Mouse (Mus musculus) heart, embryonic 15.5 days (tissue): ENCODE measurements around the gene Inip. TPM values are rescaled to one million over a fixed set of nuclear protein-coding genes. Genes with fewer than 3 reads are reported as not detected.

Experiments used
- ATAC-seq: fragments of 200-750 bp; cut with Nextera tagmentation; replicated peaks from 2 replicates; pipeline ENCODE4 v1.8.0; 2017; ENCODE audit warnings: low read depth, moderate TSS enrichment; ENCODE audit not compliant: insufficient number of reproducible peaks, insufficient read depth, low FRiP score
- H3K27ac ChIP-seq: fragments of 300-500 bp; sonication (generic); 2 replicates; pipeline ENCODE4 v1.5.1; 2015; ENCODE audit warnings: mild to moderate bottlenecking, inconsistent platforms
- H3K27me3 ChIP-seq: fragments of 300-500 bp; sonication (generic); 2 replicates; pipeline ENCODE4 v1.6.1; 2015; ENCODE audit warnings: inconsistent platforms
- H3K36me3 ChIP-seq: fragments of 300-500 bp; sonication (generic); 2 replicates; pipeline ENCODE4 v1.6.1; 2015; ENCODE audit warnings: mild to moderate bottlenecking, inconsistent platforms
- H3K4me1 ChIP-seq: fragments of 300-500 bp; sonication (generic); replicated peaks from 2 replicates; pipeline ENCODE4 v1.6.1; 2015; ENCODE audit warnings: inconsistent platforms
- H3K4me2 ChIP-seq: fragments of 300-500 bp; sonication (generic); 2 replicates; pipeline ENCODE4 v1.6.1; 2015; ENCODE audit warnings: inconsistent platforms, mild to moderate bottlenecking, moderate library complexity
- H3K4me3 ChIP-seq: fragments of 300-500 bp; sonication (generic); 2 replicates; pipeline ENCODE4 v1.5.1; 2015; ENCODE audit warnings: mild to moderate bottlenecking, inconsistent platforms
- H3K9ac ChIP-seq: fragments of 300-500 bp; sonication (generic); 2 replicates; pipeline ENCODE4 v1.6.1; 2015; ENCODE audit warnings: mild to moderate bottlenecking, inconsistent platforms
- H3K9me3 ChIP-seq: fragments of 300-500 bp; sonication (generic); replicated peaks from 2 replicates; pipeline ENCODE4 v1.6.1; 2016; ENCODE audit warnings: inconsistent platforms
- WGBS: fragments of 180-500 bp; shearing (Covaris S2); methylation state at CpG from one replicate; pipeline ENCODE4 v1.1.7; 2015; ENCODE audit warnings: mixed read lengths; 5-methylcytosine and 5-hydroxymethylcytosine counted together
- polyA plus RNA-seq: library from polyadenylated mRNA; unstranded; fragments of >200 nt; fragmentation: Nextera tagmentation; extraction: Ambion mirVana; gene quantifications from 2 replicates; pipeline ENCODE4 v1.2.1, GENCODE M21; 2015

The Inip gene
- polyA plus RNA-seq, 1 experiment from 2014 or later: 35.4 TPM

- Histone ChIP-seq H3K4me2 (no peak overlapping the region), H3K4me1 (no peaks in the 10 kb centered on the region)
- 75% methylated on average over 7 of the region's 7 CpGs for WGBS
Measured at GRCm38 (mm10) chr4:59731544-59731943, 69.8 kb downstream of the Inip start.

GRCm38 (mm10) chr4:59728839-59729238 is 72.5 kb downstream of the Inip start:
- no peaks in the 10 kb centered on the region for H3K4me1 ChIP-seq
- H3K27me3 ChIP-seq: no peaks in the 10 kb centered on the region
- no peak overlapping the region for H3K9ac ChIP-seq
- H3K9me3 ChIP-seq: no peaks in the 10 kb centered on the region
- WGBS: 71% methylated on average over 2 of the region's 2 CpGs
- H3K4me2 ChIP-seq: no peak overlapping the region
- no peak overlapping the region for H3K4me3 ChIP-seq
- no peak for ATAC-seq
- H3K36me3 ChIP-seq: no peaks in the 10 kb centered on the region
- no peak overlapping the region for H3K27ac ChIP-seq

More at GRCm38 (mm10) chr4:59731544-59731943, 69.8 kb downstream of the Inip start:
- no peak overlapping the region for H3K4me3 ChIP-seq
- H3K9ac ChIP-seq: no peak overlapping the region
- H3K27me3 ChIP-seq: no peaks in the 10 kb centered on the region
- ATAC-seq: no peak
- H3K9me3 ChIP-seq: no peaks in the 10 kb centered on the region
- H3K36me3 ChIP-seq: no peaks in the 10 kb centered on the region
- no peak overlapping the region for H3K27ac ChIP-seq

GRCm38 (mm10) chr4:59727878-59728261 is 73.5 kb downstream of the Inip start:
- 83% methylated on average over 9 of the region's 9 CpGs for WGBS
- no peak for ATAC-seq
- Histone ChIP-seq H3K36me3 (no peaks in the 10 kb centered on the region), H3K27ac (no peak overlapping the region), H3K4me1 (no peaks in the 10 kb centered on the region), H3K4me3 (no peak overlapping the region), H3K4me2 (no peak overlapping the region), H3K9ac (no peak overlapping the region), H3K27me3 (no peaks in the 10 kb centered on the region), H3K9me3 (no peaks in the 10 kb centered on the region)

GRCm38 (mm10) chr4:59727187-59727877 is 74.1 kb downstream of the Inip start:
- no peaks in the 10 kb centered on the region for H3K4me1 ChIP-seq
- no peaks in the 10 kb centered on the region for H3K27me3 ChIP-seq
- WGBS: 81% methylated on average over 5 of the region's 5 CpGs
- ATAC-seq: no peak
- no peak overlapping the region for H3K4me3 ChIP-seq
- no peak overlapping the region for H3K4me2 ChIP-seq
- no peak overlapping the region for H3K27ac ChIP-seq
- no peaks in the 10 kb centered on the region for H3K36me3 ChIP-seq
- no peak overlapping the region for H3K9ac ChIP-seq
- no peaks in the 10 kb centered on the region for H3K9me3 ChIP-seq

- H3K27ac ChIP-seq: no peak overlapping the region
- 89% methylated on average over 12 of the region's 12 CpGs for WGBS
- no peak overlapping the region for H3K4me2 ChIP-seq
- H3K4me3 ChIP-seq: no peak overlapping the region
- H3K36me3 ChIP-seq: no peaks in the 10 kb centered on the region
- no peaks in the 10 kb centered on the region for H3K4me1 ChIP-seq
- no peak overlapping the region for H3K9ac ChIP-seq
- no peaks in the 10 kb centered on the region for H3K9me3 ChIP-seq
- no peaks in the 10 kb centered on the region for H3K27me3 ChIP-seq
- ATAC-seq: no peak
Measured at GRCm38 (mm10) chr4:59726501-59726900, 74.9 kb downstream of the Inip start.

- Histone ChIP-seq H3K36me3 (no peaks in the 10 kb centered on the region), H3K27ac (no peak overlapping the region), H3K4me2 (no peak overlapping the region), H3K9ac (no peak overlapping the region), H3K27me3 (no peaks in the 10 kb centered on the region), H3K4me1 (no peaks in the 10 kb centered on the region), H3K4me3 (no peak overlapping the region), H3K9me3 (no peaks in the 10 kb centered on the region)
- 71% methylated on average over 4 of the region's 4 CpGs for WGBS
- no peak for ATAC-seq
Measured at GRCm38 (mm10) chr4:59725579-59725978, 75.8 kb downstream of the Inip start.

GRCm38 (mm10) chr4:59721811-59722210 is 79.6 kb downstream of the Inip start:
- 91% methylated on average over 3 of the region's 3 CpGs for WGBS
- Histone ChIP-seq H3K9me3 (no peaks in the 10 kb centered on the region), H3K27me3 (no peaks in the 10 kb centered on the region), H3K4me2 (no peak overlapping the region), H3K9ac (no peak overlapping the region), H3K4me3 (no peak overlapping the region), H3K27ac (no peak overlapping the region), H3K36me3 (0 out of 2 replicates have a peak, but pooled peaks cover 3% of the 10 kb centered on the region), H3K4me1 (no peaks in the 10 kb centered on the region)
- no peak for ATAC-seq

Other genes starting within 250 kb of the Inip start
- 59.5 and 70.1 TPM in 2 replicates for gene Hsdl2, start 220.0 kb downstream of the Inip start, polyA plus RNA-seq
- 17.3 and 24.2 TPM in 2 replicates for gene E130308A19Rik, start 175.4 kb downstream of the Inip start, polyA plus RNA-seq
- gene Snx30, start 4.3 kb upstream of the Inip start, polyA plus RNA-seq: 5.3 and 9.9 TPM in 2 replicates
- 1.2 and 14.3 TPM in 2 replicates for gene Slc46a2, start 113.5 kb upstream of the Inip start, polyA plus RNA-seq
- gene Mup4, start 159.1 kb upstream of the Inip start, polyA plus RNA-seq: not detected in 2 replicates
- gene Mup6, start 162.7 kb upstream of the Inip start, polyA plus RNA-seq: not detected in 2 replicates